Mouse (Mus musculus) Patski (cell line): Measurements from ENCODE around the gene Gm2832. TPM values are rescaled to one million over a fixed set of nuclear protein-coding genes. Genes with fewer than 3 reads are reported as not detected.
"Not testable (repeated sequence)": the region's sequence is repeated elsewhere in the genome, so short reads cannot be mapped to it uniquely, and the experiment has no call there.

Source experiments
- ATAC-seq: fragments of 100-300 bp; one replicate; pipeline ENCODE4 v1.8.0; 2021
- CTCF ChIA-PET: fragments of 350-600 bp; sonication (Branson Sonifier 250); formaldehyde crosslinking; loops from one replicate; lab custom pipeline; 2022; ENCODE audit warnings: inconsistent platforms; lab: Charles Lee
- POLR2A ChIA-PET: fragments of 350-600 bp; sonication (Branson Sonifier 250); formaldehyde crosslinking; loops from one replicate; lab custom pipeline; 2022; ENCODE audit warnings: antibody characterized with exemption, inconsistent platforms; lab: Charles Lee
- DNase-seq: peaks from one replicate; pipeline ENCODE4 v3.0.0-alpha.2; 2011; ENCODE audit warnings: low read depth, low spot score
- H3K27me3 ChIP-seq: fragments of 371-371 bp; one replicate; pipeline ENCODE4 v1.5.1; 2021
- CTCF ChIP-seq: fragments of 100-300 bp; IDR thresholded peaks from one replicate; pipeline ENCODE4 v1.5.1; 2021
- in situ Hi-C: fragments of 300-500 bp; cut with MboI; formaldehyde crosslinking; loops from 3 replicates; pipeline ENCODE4 v1.11.1; 2018; ENCODE audit warnings: low pct_unique_long_range_greater_than_20kb, mixed read lengths
- polyA plus RNA-seq: library from polyadenylated mRNA; unstranded; gene quantifications from one replicate; pipeline ENCODE4 v1.2.3, GENCODE M21; 2021

Gene Gm2832
- not detected for polyA plus RNA-seq

DNA sequence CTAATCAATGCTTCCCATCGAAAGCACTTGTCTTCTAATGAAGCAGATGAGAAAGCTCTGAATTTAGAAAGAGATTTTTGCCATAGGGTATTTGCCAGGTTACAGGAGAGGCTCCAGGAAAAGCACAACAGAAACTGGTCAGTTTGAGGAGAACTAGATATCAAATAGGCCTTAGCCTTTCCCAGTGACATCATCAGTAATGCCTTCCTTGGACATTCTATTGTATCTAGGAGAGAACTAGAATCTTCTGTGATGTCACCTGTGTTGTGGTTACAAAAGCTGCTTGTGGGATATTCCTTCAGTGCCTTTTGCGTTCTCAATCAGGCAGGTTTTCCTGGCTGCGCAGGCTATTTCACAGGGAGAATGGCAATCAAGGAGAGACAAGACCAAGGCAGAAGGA is at the start of gene Gm2832:
Gene Gm2832 (plus strand): TSS at position 301 of the 400 bp plus-strand sequence.
- CTCF ChIA-PET, in situ Hi-C loops, H3K27me3 ChIP-seq, DNase-seq, POLR2A ChIA-PET, ATAC-seq: not testable (repeated sequence)

DNA sequence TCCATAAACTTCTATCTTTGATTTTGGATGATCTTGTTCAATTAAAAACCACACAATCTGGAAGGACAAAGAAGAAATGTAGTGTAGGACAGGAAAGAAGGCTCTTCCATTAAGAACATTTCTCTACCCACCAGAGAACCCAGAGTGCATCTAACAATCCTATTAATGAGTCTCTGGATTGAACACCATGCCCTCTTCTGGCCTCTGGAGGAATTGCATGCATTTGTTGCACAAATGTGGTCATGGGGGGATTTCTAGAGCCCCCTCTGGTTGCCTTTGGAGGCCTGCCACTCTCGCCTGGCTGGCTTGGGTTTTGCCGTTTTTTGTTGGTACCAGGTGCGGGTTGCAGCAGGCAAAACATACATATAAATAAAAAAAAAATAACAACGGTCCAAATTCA is 15.3 kb upstream of the Gm2832 start:
- in situ Hi-C loops, H3K27me3 ChIP-seq, POLR2A ChIA-PET: not testable (repeated sequence)

DNA sequence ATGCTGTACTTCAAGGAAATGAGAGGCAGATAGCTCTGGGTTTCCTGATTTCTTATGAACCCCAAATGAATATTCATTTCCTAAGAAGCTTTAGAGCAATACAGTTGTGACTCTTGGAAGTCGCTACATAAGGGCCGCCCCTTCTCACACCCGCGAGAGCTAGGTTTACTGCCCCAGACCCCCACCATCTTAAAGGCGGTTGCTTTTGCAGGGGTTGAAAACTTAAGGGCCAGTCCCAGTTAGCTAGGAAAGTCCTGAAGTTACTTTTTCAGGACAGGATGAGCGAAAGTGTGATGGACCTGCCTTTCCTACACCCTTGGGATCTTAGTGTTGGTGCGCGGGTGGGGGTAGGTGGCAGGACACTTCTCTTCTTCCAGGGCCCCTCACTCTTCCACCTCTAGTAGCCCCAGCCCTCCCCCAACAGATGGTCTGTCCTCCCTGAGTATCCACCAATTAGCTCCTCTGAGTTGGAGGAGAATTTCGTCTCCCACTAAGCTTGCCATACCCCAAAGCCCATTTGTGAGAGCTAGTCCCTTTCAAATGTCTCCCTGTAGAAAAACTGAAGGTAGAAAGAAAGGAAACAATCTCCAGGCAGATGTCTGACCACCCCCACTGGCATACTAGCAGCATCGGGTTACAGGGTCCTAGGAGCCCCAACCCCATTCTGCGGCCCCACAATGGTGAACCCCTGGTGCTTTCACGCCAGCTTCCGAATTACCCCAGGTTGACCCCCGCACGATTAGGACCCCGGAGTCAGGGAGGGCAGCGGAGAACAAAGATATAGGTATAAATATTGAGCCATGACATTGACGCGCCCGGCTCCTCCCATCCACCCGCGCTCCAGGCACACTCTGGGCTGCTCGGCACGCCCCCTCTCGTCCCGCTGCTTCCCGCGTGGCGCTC is 14.5 kb upstream of the Gm2832 start:
- H3K27me3 ChIP-seq, ATAC-seq, DNase-seq, CTCF ChIA-PET, POLR2A ChIA-PET, in situ Hi-C loops: not testable (repeated sequence)

More for the DNA sequence above, 15.3 kb upstream of the Gm2832 start:
- DNase-seq, CTCF ChIA-PET, ATAC-seq: not testable (repeated sequence)

DNA sequence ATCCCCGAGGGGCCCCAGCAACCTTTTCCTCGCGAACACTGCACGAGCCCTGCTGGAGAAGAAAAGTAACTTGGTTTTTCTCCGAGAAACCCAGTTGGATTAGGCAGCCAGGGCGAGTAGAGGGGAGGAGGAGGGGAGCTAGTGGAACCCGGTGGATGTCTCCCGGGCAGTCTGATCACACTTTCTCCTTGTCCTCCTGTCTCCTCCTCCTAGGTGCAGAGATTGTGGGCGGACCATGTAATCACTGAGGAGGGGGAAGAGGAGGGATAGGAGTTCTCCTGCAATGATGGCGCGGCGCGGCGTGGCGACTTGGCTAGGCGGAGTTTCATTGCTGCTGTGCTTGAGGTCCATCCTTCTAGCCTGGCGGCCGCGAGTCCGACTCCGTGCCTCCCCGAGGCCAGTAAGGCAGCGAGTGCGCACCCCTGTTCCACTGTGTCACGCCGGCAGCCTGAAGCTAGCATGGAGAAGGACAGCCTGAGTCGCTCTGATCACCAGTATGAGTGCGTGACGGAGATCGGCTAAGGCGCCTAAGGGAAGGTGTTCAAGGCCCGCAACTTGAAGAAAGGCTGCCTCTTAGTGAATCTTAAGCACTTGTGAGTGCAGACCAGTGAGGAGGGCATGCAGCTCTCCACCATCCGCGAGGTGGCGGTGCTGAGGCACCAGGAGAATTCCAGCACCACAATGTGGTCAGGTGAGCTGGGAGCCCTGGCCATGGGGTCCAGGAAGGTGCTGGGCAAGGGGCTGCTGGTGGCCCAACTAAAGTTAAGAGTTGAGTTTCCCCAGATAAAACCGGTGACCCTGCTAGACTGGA is 13.6 kb upstream of the Gm2832 start:
- CTCF ChIA-PET, H3K27me3 ChIP-seq, POLR2A ChIA-PET, in situ Hi-C loops, DNase-seq: not testable (repeated sequence)
- TF ChIP-seq CTCF = peak; percentile 17
- ATAC-seq = peak; percentile 74

DNA sequence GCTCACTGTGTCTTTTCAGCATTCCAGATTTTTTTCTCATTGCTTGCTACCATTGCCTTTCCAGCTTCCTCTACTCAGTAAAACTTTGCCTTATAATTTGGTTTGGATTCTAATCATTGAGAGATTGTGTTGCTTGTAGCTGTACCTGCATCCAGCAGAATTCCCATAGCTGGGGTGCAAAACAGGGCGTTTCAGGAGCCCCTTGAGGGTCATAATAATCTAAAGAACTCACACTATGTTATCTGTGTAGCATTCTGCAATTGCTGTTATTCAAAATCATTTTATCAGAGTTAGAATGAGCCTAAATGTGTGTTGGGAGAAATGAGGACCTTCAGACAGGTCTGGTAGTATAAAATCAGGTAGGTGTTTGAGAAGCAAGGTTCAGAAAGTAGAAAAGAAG is 7.4 kb downstream of the Gm2832 start:
- ATAC-seq, CTCF ChIA-PET, DNase-seq, H3K27me3 ChIP-seq, POLR2A ChIA-PET, in situ Hi-C loops: not testable (repeated sequence)

Other genes starting within 250 kb of the Gm2832 start
- gene Dydc2, start 209.6 kb upstream of the Gm2832 start, polyA plus RNA-seq = 0.26 TPM
- gene Dydc1, start 205.9 kb upstream of the Gm2832 start, polyA plus RNA-seq = not detected
- gene Mat1a, start 173.8 kb upstream of the Gm2832 start, polyA plus RNA-seq = not detected
- gene Sftpa1, start 147.0 kb upstream of the Gm2832 start, polyA plus RNA-seq = not detected
- not detected for gene Mbl1, start 127.3 kb upstream of the Gm2832 start, polyA plus RNA-seq
- gene Sftpd, start 93.7 kb upstream of the Gm2832 start, polyA plus RNA-seq = not detected
- not detected for gene Gm5798, start 69.8 kb downstream of the Gm2832 start, polyA plus RNA-seq
- not detected for gene Gm7945, start 107.6 kb downstream of the Gm2832 start, polyA plus RNA-seq
- gene Gm6482, start 129.5 kb downstream of the Gm2832 start, polyA plus RNA-seq = not detected
- gene Gm7954, start 174.7 kb downstream of the Gm2832 start, polyA plus RNA-seq = not detected
- gene Gm3486, start 210.7 kb downstream of the Gm2832 start, polyA plus RNA-seq = not detected